Mouse (Mus musculus): Measurements from ENCODE around the gene Rex1bd. TPM values are rescaled to one million over a fixed set of nuclear protein-coding genes. Genes with fewer than 3 reads are reported as not detected.

Rex1bd gene
- polyA plus RNA-seq, 1 experiment from 2014 or later: 148 TPM

GRCm38 (mm10) chr8:70477269-70477982 lies 29.1 kb downstream of the Rex1bd start:
- Histone ChIP-seq H3K27ac (peak overlapping the region; percentile 1; the same call in 1 of the 2 replicates), H3K9me3 (no peaks in the 10 kb centered on the region), H3K4me3 (peak overlapping the region; percentile 64), H3K4me1 (replicated peaks) (peaks cover 34% of the 10 kb centered on the region), H3K36me3 (peaks cover 5% of the 10 kb centered on the region; the same call in 1 of the 2 replicates), H3K27me3 (ENCODE audit: insufficient read depth, poor library complexity, severe bottlenecking) (peaks cover 42% of the 10 kb centered on the region)
- peak; percentile 50 for DNase-seq (ENCODE audit: low spot score)
- WGBS: under 1% methylated on average over 21 of the region's 21 CpGs

DNA sequence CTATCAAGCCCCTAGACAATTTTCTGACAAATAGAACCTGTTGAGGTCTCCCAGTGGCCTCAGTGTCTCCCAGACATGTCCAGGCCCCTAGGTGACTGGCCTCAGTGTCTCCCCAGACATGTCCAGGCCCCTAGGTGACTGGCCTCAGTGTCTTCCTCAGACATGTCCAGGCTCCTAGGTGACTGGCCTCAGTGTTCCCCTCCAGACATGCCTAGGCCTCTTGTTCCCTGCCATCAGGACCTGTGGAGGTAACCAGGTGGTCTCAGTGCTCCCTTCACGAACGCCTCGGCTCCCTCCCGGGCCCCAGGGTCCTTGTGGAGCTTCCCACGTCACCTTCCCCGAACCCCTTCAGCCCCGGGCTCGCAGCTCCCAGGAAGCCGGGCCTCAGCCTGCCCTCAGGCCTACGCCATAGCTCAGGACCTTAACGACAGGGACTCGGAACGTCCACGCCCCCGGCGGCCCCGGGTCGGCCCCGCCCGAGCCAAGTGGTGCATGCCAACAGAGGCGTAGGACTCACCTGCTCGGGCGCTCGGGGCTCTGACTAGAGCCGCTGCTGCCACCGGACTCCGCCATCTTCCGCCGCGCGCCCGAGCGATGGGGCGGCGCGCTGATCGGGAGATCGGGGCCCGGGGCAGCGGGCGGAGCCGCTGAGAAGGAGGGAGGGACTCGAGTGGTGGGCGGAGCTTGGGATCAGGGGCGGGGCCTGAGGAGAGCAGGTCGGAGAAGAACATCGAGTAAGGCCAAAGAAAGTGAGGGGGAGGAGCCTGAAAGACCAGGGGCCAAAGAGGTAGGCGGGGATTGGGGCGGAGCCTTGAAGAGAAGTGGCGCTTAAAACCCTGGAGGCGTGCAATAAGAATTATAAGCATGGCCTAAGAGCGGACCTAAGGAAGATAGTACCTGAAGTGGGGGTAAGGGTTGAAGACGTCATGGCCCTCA lies 30.0 kb downstream of the Rex1bd start, which contains the start of gene Klhl26:
TSS of gene Klhl26 (minus strand) at position 636 of the 936 bp plus-strand sequence.
- H3K27ac ChIP-seq: peak within 1 kb of the TSS; percentile 87
- DNase-seq (ENCODE audit: low spot score): peak; percentile 96
- peaks cover 29% of the 10 kb centered on the region for H3K4me1 ChIP-seq (replicated peaks)
- peaks cover 34% of the 10 kb centered on the region for H3K27me3 ChIP-seq (ENCODE audit: insufficient read depth, poor library complexity, severe bottlenecking)
- H3K9me3 ChIP-seq: no peaks in the 10 kb centered on the region
- under 1% methylated on average over 53 of the region's 53 CpGs for WGBS
- peak within 1 kb of the TSS; percentile 64 for H3K4me3 ChIP-seq
- H3K36me3 ChIP-seq: peaks cover 5% of the 10 kb centered on the region; the same call in 1 of the 2 replicates

- H3K36me3 ChIP-seq: peaks cover 15% of the 10 kb centered on the region; the same call in 1 of the 2 replicates
- H3K27ac ChIP-seq: no peak overlapping the region
- H3K9me3 ChIP-seq: no peaks in the 10 kb centered on the region
- no peaks in the 10 kb centered on the region for H3K27me3 ChIP-seq (ENCODE audit: insufficient read depth, poor library complexity, severe bottlenecking)
- H3K4me3 ChIP-seq: no peak overlapping the region
- whole genome bisulfite sequencing: 98% methylated on average over 7 of the region's 7 CpGs
- peaks cover 43% of the 10 kb centered on the region for H3K4me1 ChIP-seq (replicated peaks)
- no peak for DNase-seq (ENCODE audit: low spot score)
Measured at GRCm38 (mm10) chr8:70471856-70472255, 34.7 kb downstream of the Rex1bd start.

- Histone ChIP-seq H3K27ac (peak overlapping the region; percentile 60; the same call in 1 of the 2 replicates), H3K9me3 (no peaks in the 10 kb centered on the region), H3K36me3 (peaks cover 19% of the 10 kb centered on the region; the same call in 1 of the 2 replicates), H3K4me1 (replicated peaks) (peaks cover 41% of the 10 kb centered on the region), H3K4me3 (no peak overlapping the region), H3K27me3 (ENCODE audit: insufficient read depth, poor library complexity, severe bottlenecking) (no peaks in the 10 kb centered on the region)
- no peak for DNase-seq (ENCODE audit: low spot score)
- 64% methylated on average over 2 of the region's 2 CpGs for WGBS
Measured at GRCm38 (mm10) chr8:70469938-70470337, 36.6 kb downstream of the Rex1bd start.

GRCm38 (mm10) chr8:70469295-70469916 lies 37.1 kb downstream of the Rex1bd start:
- 64% methylated on average over 10 of the region's 10 CpGs for WGBS
- no peak for DNase-seq (ENCODE audit: low spot score)
- no peaks in the 10 kb centered on the region for H3K9me3 ChIP-seq
- peaks cover 41% of the 10 kb centered on the region for H3K4me1 ChIP-seq (replicated peaks)
- H3K4me3 ChIP-seq: no peak overlapping the region
- H3K27ac ChIP-seq: peak overlapping the region; percentile 60
- peaks cover 19% of the 10 kb centered on the region; the same call in 1 of the 2 replicates for H3K36me3 ChIP-seq
- no peaks in the 10 kb centered on the region for H3K27me3 ChIP-seq (ENCODE audit: insufficient read depth, poor library complexity, severe bottlenecking)

DNA sequence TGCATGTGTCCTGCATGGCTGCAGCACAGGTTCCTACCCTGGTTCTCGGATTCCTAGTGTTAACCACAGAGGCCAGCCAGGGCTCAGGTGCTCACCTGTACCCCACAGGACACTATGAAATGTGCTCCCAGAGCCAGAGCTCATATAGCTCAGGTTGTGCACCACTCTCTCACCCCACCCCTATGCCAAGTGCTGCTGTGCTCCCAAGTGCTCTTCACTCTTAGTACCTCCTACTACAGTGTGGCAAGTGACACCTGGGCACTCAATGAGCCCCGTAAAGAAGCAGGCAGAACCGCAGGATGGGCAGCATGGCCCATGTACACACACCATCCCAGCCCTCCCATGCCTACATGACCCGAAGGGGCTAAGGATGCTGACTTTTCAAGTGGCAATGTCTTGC lies 37.8 kb downstream of the Rex1bd start:
- Histone ChIP-seq H3K27ac (0 out of 2 replicates have a peak overlapping the region, but pooled peaks have one; percentile 60), H3K4me3 (no peak overlapping the region), H3K36me3 (peaks cover 19% of the 10 kb centered on the region; the same call in 1 of the 2 replicates), H3K27me3 (ENCODE audit: insufficient read depth, poor library complexity, severe bottlenecking) (no peaks in the 10 kb centered on the region), H3K9me3 (no peaks in the 10 kb centered on the region), H3K4me1 (replicated peaks) (peaks cover 44% of the 10 kb centered on the region)
- no peak for DNase-seq (ENCODE audit: low spot score)
- WGBS: 89% methylated on average over 4 of the region's 4 CpGs

DNA sequence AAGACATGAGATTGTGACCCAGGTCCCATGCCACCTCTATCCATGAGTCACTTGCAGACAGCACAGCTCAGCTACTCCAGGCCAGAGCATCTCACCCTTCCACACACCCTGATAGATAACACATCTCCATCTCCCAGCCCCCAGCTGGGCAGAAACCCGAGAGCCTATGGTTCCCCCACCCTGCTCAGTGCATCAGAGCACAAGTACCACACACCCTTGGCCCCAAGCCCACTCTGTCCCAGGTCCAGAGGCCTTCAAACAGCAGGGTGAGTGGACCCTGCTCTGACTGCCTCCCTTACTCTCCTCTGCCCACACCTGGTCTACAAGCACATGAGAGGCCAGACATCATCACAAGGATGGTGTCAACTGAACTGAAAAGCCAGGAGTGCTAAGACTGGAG lies 38.6 kb downstream of the Rex1bd start:
- Histone ChIP-seq H3K4me1 (replicated peaks) (peaks cover 50% of the 10 kb centered on the region), H3K27ac (no peak overlapping the region), H3K36me3 (peaks cover 19% of the 10 kb centered on the region; the same call in 1 of the 2 replicates), H3K27me3 (ENCODE audit: insufficient read depth, poor library complexity, severe bottlenecking) (no peaks in the 10 kb centered on the region), H3K9me3 (no peaks in the 10 kb centered on the region), H3K4me3 (no peak overlapping the region)
- DNase-seq (ENCODE audit: low spot score): no peak
- 78% methylated on average over 1 of the region's 1 CpGs for WGBS

GRCm38 (mm10) chr8:70467229-70467725 lies 39.3 kb downstream of the Rex1bd start:
- Histone ChIP-seq H3K27ac (no peak overlapping the region; the same call in 1 of the 2 replicates), H3K4me1 (replicated peaks) (peaks cover 50% of the 10 kb centered on the region), H3K27me3 (ENCODE audit: insufficient read depth, poor library complexity, severe bottlenecking) (no peaks in the 10 kb centered on the region), H3K9me3 (no peaks in the 10 kb centered on the region), H3K4me3 (no peak overlapping the region), H3K36me3 (peaks cover 19% of the 10 kb centered on the region; the same call in 1 of the 2 replicates)
- 67% methylated on average over 5 of the region's 5 CpGs for WGBS
- no peak for DNase-seq (ENCODE audit: low spot score)

DNA sequence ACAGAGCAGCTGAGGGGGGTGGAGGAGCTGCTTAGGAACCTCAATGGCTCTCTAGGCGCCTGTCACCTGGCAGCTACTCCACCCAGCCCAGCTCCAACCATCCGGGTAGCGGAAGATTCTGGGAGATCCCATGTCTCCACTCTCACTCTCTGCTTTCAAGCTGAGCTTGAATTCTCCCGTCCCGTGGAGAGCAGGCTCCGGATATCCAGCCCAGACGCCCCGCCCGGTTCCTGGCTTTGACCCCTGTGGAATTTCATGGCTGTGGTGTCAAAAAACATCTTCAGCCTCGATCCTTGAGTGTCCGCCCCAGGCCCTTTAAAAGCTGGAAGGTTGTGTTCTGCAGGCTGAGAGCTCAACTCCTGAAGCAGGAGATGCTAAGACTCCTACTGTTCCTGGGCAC lies 39.8 kb downstream of the Rex1bd start:
- H3K27ac ChIP-seq: peak overlapping the region; percentile 25; the same call in 1 of the 2 replicates
- WGBS: 66% methylated on average over 11 of the region's 11 CpGs
- peaks cover 19% of the 10 kb centered on the region; the same call in 1 of the 2 replicates for H3K36me3 ChIP-seq
- DNase-seq (ENCODE audit: low spot score): no peak
- no peak overlapping the region for H3K4me3 ChIP-seq
- no peaks in the 10 kb centered on the region for H3K27me3 ChIP-seq (ENCODE audit: insufficient read depth, poor library complexity, severe bottlenecking)
- peaks cover 55% of the 10 kb centered on the region for H3K4me1 ChIP-seq (replicated peaks)
- H3K9me3 ChIP-seq: no peaks in the 10 kb centered on the region

DNA sequence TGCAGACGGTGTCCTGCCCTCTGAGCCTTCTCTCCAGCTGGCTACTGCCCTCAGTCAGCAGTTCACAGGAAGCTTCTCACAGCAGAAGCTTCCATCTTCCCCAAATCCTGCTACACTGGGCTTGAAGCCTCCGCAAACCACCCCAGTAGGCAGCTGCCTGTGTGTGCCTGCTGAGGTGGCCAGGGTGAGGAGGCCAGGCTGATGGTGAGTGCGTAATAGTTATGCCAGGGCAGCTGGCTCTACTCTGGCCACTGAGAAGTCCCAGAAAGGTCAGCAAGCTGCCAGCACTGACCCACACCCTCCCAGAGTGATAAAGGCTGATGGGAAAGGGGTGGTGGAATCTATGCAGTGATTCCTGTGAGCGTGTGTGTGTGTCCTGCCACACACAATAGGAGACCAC lies 40.2 kb downstream of the Rex1bd start:
- Histone ChIP-seq H3K36me3 (peaks cover 19% of the 10 kb centered on the region; the same call in 1 of the 2 replicates), H3K9me3 (no peaks in the 10 kb centered on the region), H3K27ac (peak overlapping the region; percentile 25; the same call in 1 of the 2 replicates), H3K27me3 (ENCODE audit: insufficient read depth, poor library complexity, severe bottlenecking) (no peaks in the 10 kb centered on the region), H3K4me1 (replicated peaks) (peaks cover 56% of the 10 kb centered on the region), H3K4me3 (no peak overlapping the region)
- no peak for DNase-seq (ENCODE audit: low spot score)
- WGBS: 82% methylated on average over 4 of the region's 4 CpGs

- Histone ChIP-seq H3K4me3 (no peak overlapping the region), H3K4me1 (replicated peaks) (peaks cover 56% of the 10 kb centered on the region), H3K27me3 (ENCODE audit: insufficient read depth, poor library complexity, severe bottlenecking) (no peaks in the 10 kb centered on the region), H3K27ac (no peak overlapping the region), H3K36me3 (peaks cover 14% of the 10 kb centered on the region; the same call in 1 of the 2 replicates), H3K9me3 (no peaks in the 10 kb centered on the region)
- no peak for DNase-seq (ENCODE audit: low spot score)
- 97% methylated on average over 4 of the region's 4 CpGs for WGBS
Measured at GRCm38 (mm10) chr8:70465701-70466100, 40.9 kb downstream of the Rex1bd start.

DNA sequence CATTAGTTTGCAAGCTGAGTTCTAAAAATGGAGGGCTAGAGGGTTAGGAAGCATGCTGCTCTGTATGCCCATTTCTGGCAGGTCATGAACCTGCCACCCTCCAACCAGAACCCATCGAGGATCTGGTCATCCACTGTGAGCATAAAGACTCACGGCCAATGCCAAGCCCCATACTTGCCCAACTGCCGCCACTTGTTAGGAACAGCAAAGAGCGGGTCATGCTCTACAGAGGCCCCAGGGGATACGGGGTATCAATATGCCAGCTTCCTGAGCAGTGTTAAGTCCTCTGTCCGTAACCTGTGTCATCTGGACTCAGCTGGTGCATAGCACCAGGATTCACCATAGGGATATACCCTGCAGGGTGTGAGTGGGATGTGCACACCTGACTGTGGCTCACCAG lies 42.4 kb downstream of the Rex1bd start:
- H3K4me3 ChIP-seq: no peak overlapping the region
- peaks cover 16% of the 10 kb centered on the region; the same call in 1 of the 2 replicates for H3K36me3 ChIP-seq
- DNase-seq (ENCODE audit: low spot score): no peak
- H3K27ac ChIP-seq: no peak overlapping the region
- no peaks in the 10 kb centered on the region for H3K27me3 ChIP-seq (ENCODE audit: insufficient read depth, poor library complexity, severe bottlenecking)
- WGBS: 87% methylated on average over 6 of the region's 6 CpGs
- peaks cover 45% of the 10 kb centered on the region for H3K4me1 ChIP-seq (replicated peaks)
- H3K9me3 ChIP-seq: no peaks in the 10 kb centered on the region

Measured in hindbrain, embryonic 10.5 days (tissue).